20 mouse cellular contexts compared by ENCODE assay signal in the genomic region with DNA sequence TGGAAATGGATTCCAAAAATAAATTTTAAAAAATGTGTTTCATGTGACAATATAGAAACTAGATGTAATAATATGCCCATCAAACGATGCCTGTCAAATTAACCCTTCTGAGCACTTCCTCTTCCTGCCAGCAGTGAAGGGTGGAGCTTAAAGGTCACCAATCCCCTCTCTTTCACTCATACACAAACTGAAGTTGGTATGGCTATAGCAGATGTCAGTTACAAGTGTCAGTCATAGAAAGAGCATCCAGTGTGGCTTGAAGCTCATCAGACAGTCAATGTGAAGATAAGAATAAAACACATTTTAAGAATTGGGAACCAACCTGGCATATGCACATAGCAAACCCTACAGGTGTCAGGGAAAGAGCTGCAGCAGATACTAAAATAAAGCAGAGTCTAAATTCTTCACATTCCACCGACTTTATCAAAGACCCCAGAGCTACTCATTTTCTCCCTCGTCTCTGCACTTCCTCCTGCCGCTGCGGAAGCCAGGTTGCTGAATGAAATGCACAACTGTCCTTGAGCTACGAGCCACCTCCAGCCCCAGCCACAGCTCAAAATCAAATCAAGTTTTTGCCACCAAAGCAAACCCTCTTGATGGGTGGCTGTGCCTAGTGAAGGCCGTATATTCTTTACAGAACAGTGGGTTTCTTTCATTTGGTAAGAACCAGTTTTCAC.
DNase-seq lines count a peak whose midpoint lies in the region; ATAC-seq and TF ChIP-seq lines count a peak whose summit lies in the region.
"Had no signal": no experiment of that assay in that cellular context is flagged by ENCODE, and none has a peak within 500 bp of the region (broad histone marks: within the 10 kb centered on the region; RNA-seq: fewer than 3 reads in every experiment).

No protein-coding gene starts in this region.

- H3K9ac ChIP-seq in heart, adult 2 months (ENCODE audit: low read depth, low read length): no peak overlapping the region
- no peak overlapping the region for H3K9ac ChIP-seq in liver, embryonic 11.5 days (ENCODE audit: low read depth, low read length)
- H3K9ac ChIP-seq in liver, embryonic 12.5 days: no peak overlapping the region
- H3K9ac ChIP-seq: embryonic facial prominence, embryonic 13.5 days; forebrain, embryonic 12.5 days; heart, embryonic 12.5 days; hindbrain, embryonic 15.5 days had no signal

- H3K9me3 ChIP-seq in liver, embryonic 11.5 days (ENCODE audit: control insufficient read depth, low read length): no peaks in the 10 kb centered on the region
- H3K9me3 ChIP-seq in liver, embryonic 12.5 days (replicated peaks): no peaks in the 10 kb centered on the region
- H3K9me3 ChIP-seq: embryonic facial prominence, embryonic 13.5 days; forebrain, embryonic 12.5 days; heart, embryonic 12.5 days; hindbrain, embryonic 15.5 days had no signal

- H3K27me3 ChIP-seq in heart, adult 2 months (ENCODE audit: control insufficient read depth, insufficient read depth, low read length): no peaks in the 10 kb centered on the region
- H3K27me3 ChIP-seq in liver, embryonic 11.5 days (replicated peaks; ENCODE audit: control insufficient read depth, insufficient read depth, low read length): no peaks in the 10 kb centered on the region
- H3K27me3 ChIP-seq in liver, embryonic 12.5 days (replicated peaks): 0 out of 2 replicates have a peak, but pooled peaks cover 7% of the 10 kb centered on the region
- H3K27me3 ChIP-seq: forebrain, embryonic 12.5 days; hindbrain, embryonic 15.5 days had no signal

- no peak for TF ChIP-seq EP300 in heart, adult 2 months (IDR thresholded peaks at IDR 0.05; ENCODE audit: insufficient read depth, low read depth, low read length)

- no peaks in the 10 kb centered on the region for H3K36me3 ChIP-seq in heart, adult 2 months (ENCODE audit: control insufficient read depth, insufficient read depth, low read length)
- H3K36me3 ChIP-seq in liver, embryonic 11.5 days (ENCODE audit: control insufficient read depth, insufficient read depth, low read length): no peaks in the 10 kb centered on the region
- no peaks in the 10 kb centered on the region for H3K36me3 ChIP-seq in liver, embryonic 12.5 days
- H3K36me3 ChIP-seq: embryonic facial prominence, embryonic 13.5 days; forebrain, embryonic 12.5 days; heart, embryonic 12.5 days; hindbrain, embryonic 15.5 days had no signal

- peaks cover 2% of the 10 kb centered on the region for H3K4me1 ChIP-seq in heart, adult 2 months (ENCODE audit: control insufficient read depth, insufficient read depth, low read length)
- H3K4me1 ChIP-seq in liver, embryonic 11.5 days (replicated peaks; ENCODE audit: control insufficient read depth, insufficient read depth, low read length): 0 out of 2 replicates have a peak, but pooled peaks cover 2% of the 10 kb centered on the region
- H3K4me1 ChIP-seq in liver, embryonic 12.5 days: no peaks in the 10 kb centered on the region

- TF ChIP-seq POLR2A in heart, adult 2 months (IDR thresholded peaks at IDR 0.05; ENCODE audit: insufficient read depth, low read depth, low read length): no peak

- TF ChIP-seq CTCF in heart, adult 2 months (IDR thresholded peaks at IDR 0.05): no peak

- H3K27ac ChIP-seq in heart, adult 2 months: no peak overlapping the region
- no peak overlapping the region for H3K27ac ChIP-seq in liver, embryonic 11.5 days (ENCODE audit: low read depth, low read length)
- H3K27ac ChIP-seq in liver, embryonic 12.5 days: no peak overlapping the region
- H3K27ac ChIP-seq: embryonic facial prominence, embryonic 13.5 days; forebrain, embryonic 12.5 days; hindbrain, embryonic 15.5 days had no signal

- peak; percentile 60 for DNase-seq in heart, adult 11 months
- no peak for DNase-seq in heart, adult 2 months
- peak; percentile 16 for DNase-seq in liver, embryonic 11.5 days (ENCODE audit: low spot score)
- peak; percentile 27 for DNase-seq in A20 (ENCODE audit: low read depth, low spot score)
- DNase-seq in induced T-regulatory cell, adult 2 months (ENCODE audit: low read depth): peak; percentile 14
- DNase-seq in left cerebral cortex, postnatal 4 days: no peak
- DNase-seq in right cerebral cortex, postnatal 10 days (ENCODE audit: low spot score in 2 of 2): no peak
- DNase-seq: adrenal gland, adult 2 months; adrenal gland, postnatal 25 days; cerebellum, adult 18-20 months; cerebellum, adult 9-11 months; cerebellum, postnatal 36 days; gastrocnemius, postnatal 10 days; heart, adult 18-20 months; heart, postnatal 36 days had no signal

- no peak overlapping the region for H3K4me3 ChIP-seq in heart, adult 2 months
- H3K4me3 ChIP-seq in liver, embryonic 11.5 days (ENCODE audit: low read depth, low read length): no peak overlapping the region
- no peak overlapping the region for H3K4me3 ChIP-seq in liver, embryonic 12.5 days
- H3K4me3 ChIP-seq: embryonic facial prominence, embryonic 13.5 days; forebrain, embryonic 12.5 days; heart, embryonic 12.5 days; hindbrain, embryonic 15.5 days had no signal

- intact Hi-C loops in heart, adult 2 months (cut with DNase I): loop anchor here (2.0 kb wide), 1 partner anchor 101 kb away; a partner anchor contains a TSS
- intact Hi-C loops in left cerebral cortex, postnatal 4 days (cut with DNase I): loop anchor here (2.0 to 5.0 kb wide), 2 partner anchors 107 to 325 kb away; no protein-coding TSS in a partner anchor

- H3K79me2 ChIP-seq in heart, adult 2 months (replicated peaks; ENCODE audit: control insufficient read depth, insufficient read depth, low read length): no peaks in the 10 kb centered on the region

- H3K4me2 ChIP-seq in liver, embryonic 11.5 days: no peak overlapping the region
- no peak overlapping the region for H3K4me2 ChIP-seq in liver, embryonic 12.5 days
- H3K4me2 ChIP-seq: embryonic facial prominence, embryonic 13.5 days; forebrain, embryonic 12.5 days; heart, embryonic 12.5 days; hindbrain, embryonic 15.5 days had no signal

- ATAC-seq in liver, embryonic 11.5 days (replicated peaks; ENCODE audit: low FRiP score): no peak
- ATAC-seq in liver, embryonic 12.5 days: no peak

- 59% methylated on average over 7 of the region's 7 CpGs for WGBS in heart, adult 2 months
- WGBS in liver, embryonic 11.5 days: 47% methylated on average over 7 of the region's 7 CpGs
- 41% methylated on average over 7 of the region's 7 CpGs for WGBS in liver, embryonic 12.5 days (ENCODE audit: insufficient replicate concordance)

Comparison
In these comparisons a context has a peak if more than half of its experiments do, and no peak if none do; other contexts are left out.
1. DNase-seq: peak in heart, adult 11 months (single experiment), liver, embryonic 11.5 days (single experiment), A20 (single experiment) and induced T-regulatory cell, adult 2 months (single experiment); none in heart, adult 2 months (0 of 2), left cerebral cortex, postnatal 4 days (single experiment) and right cerebral cortex, postnatal 10 days (0 of 2).